Mouse (Mus musculus) ES-Bruce4 (cell line): ENCODE measurements around the gene Tmem40. TPM values are rescaled to one million over a fixed set of nuclear protein-coding genes. Genes with fewer than 3 reads are reported as not detected.

Experiments used
- H3K27ac ChIP-seq: 2 replicates; pipeline ENCODE4 v1.5.1; 2012; ENCODE audit warnings: low read length, inconsistent platforms; ENCODE audit not compliant: insufficient read depth
- H3K27me3 ChIP-seq: 2 replicates; pipeline ENCODE4 v1.6.1; 2012; ENCODE audit warnings: mild to moderate bottlenecking, low read length, inconsistent platforms; ENCODE audit not compliant: control insufficient read depth, poor library complexity, insufficient read depth, severe bottlenecking
- H3K36me3 ChIP-seq: 2 replicates; pipeline ENCODE4 v1.6.1; 2012; ENCODE audit warnings: inconsistent platforms, mild to moderate bottlenecking, low read length, moderate library complexity; ENCODE audit not compliant: control insufficient read depth, poor library complexity, insufficient read depth, severe bottlenecking
- H3K4me1 ChIP-seq: one replicate; pipeline ENCODE4 v1.8.1; 2011; ENCODE audit warnings: low read length; ENCODE audit not compliant: control insufficient read depth, insufficient read depth
- H3K4me3 ChIP-seq: 2 replicates; pipeline ENCODE4 v1.5.1; 2011; ENCODE audit warnings: low read depth, mild to moderate bottlenecking, low read length
- H3K9ac ChIP-seq: 2 replicates; pipeline ENCODE4 v1.6.1; 2012; ENCODE audit warnings: low read depth, mild to moderate bottlenecking, inconsistent platforms; ENCODE audit not compliant: poor library complexity, severe bottlenecking
- H3K9me3 ChIP-seq: replicated peaks from 2 replicates; pipeline ENCODE4 v1.6.1; 2012; ENCODE audit warnings: mild to moderate bottlenecking, low read length, inconsistent platforms; ENCODE audit not compliant: control insufficient read depth, poor library complexity, insufficient read depth, severe bottlenecking
- CTCF ChIP-seq: IDR thresholded peaks from one replicate; pipeline ENCODE4 v1.8.1; 2011; ENCODE audit warnings: low read depth, low read length
- EP300 ChIP-seq: IDR thresholded peaks from 2 replicates; pipeline ENCODE4 v1.6.1; 2011; ENCODE audit warnings: low read depth, low read length; ENCODE audit not compliant: insufficient read depth
- POLR2A ChIP-seq: IDR thresholded peaks from one replicate; pipeline ENCODE4 v1.8.1; 2011; ENCODE audit warnings: low read length; ENCODE audit not compliant: insufficient read depth
- polyA plus RNA-seq: library from polyadenylated mRNA; stranded (reverse); fragments of >200 nt; gene quantifications from 2 replicates; pipeline ENCODE4 v1.2.4, GENCODE M21; 2011; ENCODE audit warnings: low read depth; ENCODE audit not compliant: missing spikeins, insufficient read depth, insufficient read length

Gene Tmem40
- polyA plus RNA-seq, 1 experiment: 12.9 TPM

DNA sequence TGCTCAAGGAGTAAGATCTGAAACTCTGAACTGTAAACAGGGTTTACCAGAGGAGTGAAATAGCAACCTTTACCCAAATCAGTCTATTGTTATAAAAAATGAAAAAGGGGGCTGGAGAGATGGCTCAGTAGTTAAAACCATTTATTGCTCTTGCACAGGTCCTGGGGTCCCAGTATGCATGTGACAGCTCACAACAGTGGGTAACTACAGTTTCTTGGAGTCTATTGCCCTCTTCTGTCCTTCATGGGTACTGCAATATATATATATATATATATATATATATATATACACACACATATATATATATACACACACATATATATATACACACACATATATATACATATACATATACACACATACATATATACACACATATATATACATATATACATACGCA is 10.4 kb upstream of the Tmem40 start:
- no peak overlapping the region for H3K9ac ChIP-seq
- no peak overlapping the region for H3K27ac ChIP-seq
- no peaks in the 10 kb centered on the region for H3K9me3 ChIP-seq
- H3K27me3 ChIP-seq: no peaks in the 10 kb centered on the region
- H3K4me1 ChIP-seq: no peaks in the 10 kb centered on the region
- H3K36me3 ChIP-seq: no peaks in the 10 kb centered on the region
- TF ChIP-seq EP300 (no peak), POLR2A (no peak), CTCF (peak; percentile 12)
- no peak overlapping the region for H3K4me3 ChIP-seq

DNA sequence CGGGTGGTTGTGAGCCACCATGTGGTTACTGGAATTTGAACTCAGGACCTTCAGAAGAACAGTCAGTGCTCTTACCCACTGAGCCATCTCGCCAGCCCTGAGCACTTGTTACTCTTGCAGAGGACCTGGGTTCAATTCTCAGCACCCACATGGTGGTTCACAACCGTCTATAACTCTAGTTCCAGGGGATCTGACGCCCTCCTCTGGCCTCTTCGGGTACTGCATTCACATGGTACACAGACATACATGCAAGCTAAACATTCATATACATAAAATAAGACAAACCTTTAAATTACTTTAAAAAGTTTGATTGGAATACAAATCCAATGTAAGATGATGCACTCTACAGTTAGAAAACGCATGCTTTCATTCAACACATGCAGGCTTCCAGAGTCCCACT is 10.0 kb upstream of the Tmem40 start:
- no peak for TF ChIP-seq POLR2A
- peak; percentile 11 for TF ChIP-seq CTCF
- TF ChIP-seq EP300: no peak
- no peak overlapping the region for H3K9ac ChIP-seq
- no peaks in the 10 kb centered on the region for H3K27me3 ChIP-seq
- H3K4me1 ChIP-seq: peaks cover 4% of the 10 kb centered on the region
- H3K9me3 ChIP-seq: no peaks in the 10 kb centered on the region
- H3K27ac ChIP-seq: no peak overlapping the region
- no peak overlapping the region for H3K4me3 ChIP-seq
- no peaks in the 10 kb centered on the region for H3K36me3 ChIP-seq

DNA sequence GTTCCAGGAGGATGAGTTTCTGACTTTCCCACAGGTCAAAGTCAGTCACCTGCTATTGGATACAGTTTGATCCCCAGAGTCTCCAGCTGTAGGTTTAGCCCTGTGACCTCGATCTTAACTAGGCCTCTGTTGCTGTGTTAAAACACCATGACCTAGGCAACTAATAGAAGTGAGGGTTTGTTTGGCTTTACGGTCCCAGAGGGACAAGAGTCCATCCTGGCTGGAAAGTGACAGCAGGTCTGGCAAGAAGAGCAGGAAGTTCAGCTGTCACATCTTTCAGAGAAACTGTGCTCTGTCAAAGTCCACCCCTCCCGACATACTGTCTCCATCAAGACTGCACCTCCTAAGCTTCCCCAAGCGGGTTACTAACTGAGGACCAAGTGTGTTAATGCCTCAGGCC is 8.6 kb upstream of the Tmem40 start:
- no peak overlapping the region for H3K27ac ChIP-seq
- peaks cover 4% of the 10 kb centered on the region for H3K4me1 ChIP-seq
- no peak overlapping the region for H3K9ac ChIP-seq
- no peaks in the 10 kb centered on the region for H3K9me3 ChIP-seq
- H3K36me3 ChIP-seq: no peaks in the 10 kb centered on the region
- H3K4me3 ChIP-seq: no peak overlapping the region
- no peaks in the 10 kb centered on the region for H3K27me3 ChIP-seq
- no peak for TF ChIP-seq POLR2A
- TF ChIP-seq CTCF: no peak
- TF ChIP-seq EP300: no peak

DNA sequence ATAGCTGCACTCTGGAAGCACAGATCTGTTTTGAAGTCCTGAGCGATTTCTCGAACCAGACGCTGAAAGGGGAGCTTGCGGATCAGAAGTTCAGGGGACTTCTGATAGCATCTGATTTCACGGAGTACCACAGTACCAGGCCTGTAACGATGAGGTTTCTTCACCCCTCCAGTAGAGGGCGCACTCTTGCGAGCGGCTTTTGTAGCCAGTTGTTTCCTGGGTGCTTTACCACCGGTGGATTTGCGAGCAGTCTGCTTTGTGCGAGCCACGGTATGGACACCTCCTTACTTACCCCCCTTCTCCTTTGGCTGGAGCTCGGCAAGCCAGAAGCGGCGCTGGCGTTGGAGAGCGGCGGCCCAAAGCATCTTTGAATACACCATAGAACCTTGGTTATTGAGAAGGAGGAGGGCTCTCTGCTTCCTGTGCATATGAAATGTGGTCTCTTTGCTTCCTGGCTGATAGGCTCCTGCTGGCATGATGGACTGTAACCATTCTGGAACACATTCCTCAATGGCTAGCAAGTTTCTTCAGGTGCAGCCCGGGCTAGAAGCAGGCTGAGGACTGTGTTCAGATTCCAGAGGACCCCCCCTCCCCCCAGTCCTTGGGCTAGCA is 8.0 kb upstream of the Tmem40 start:
- Histone ChIP-seq H3K9me3 (no peaks in the 10 kb centered on the region), H3K27ac (no peak overlapping the region), H3K4me3 (no peak overlapping the region), H3K4me1 (peaks cover 5% of the 10 kb centered on the region), H3K36me3 (no peaks in the 10 kb centered on the region), H3K9ac (no peak overlapping the region), H3K27me3 (no peaks in the 10 kb centered on the region)
- peak; percentile 44 for TF ChIP-seq CTCF
- no peak for TF ChIP-seq POLR2A

DNA sequence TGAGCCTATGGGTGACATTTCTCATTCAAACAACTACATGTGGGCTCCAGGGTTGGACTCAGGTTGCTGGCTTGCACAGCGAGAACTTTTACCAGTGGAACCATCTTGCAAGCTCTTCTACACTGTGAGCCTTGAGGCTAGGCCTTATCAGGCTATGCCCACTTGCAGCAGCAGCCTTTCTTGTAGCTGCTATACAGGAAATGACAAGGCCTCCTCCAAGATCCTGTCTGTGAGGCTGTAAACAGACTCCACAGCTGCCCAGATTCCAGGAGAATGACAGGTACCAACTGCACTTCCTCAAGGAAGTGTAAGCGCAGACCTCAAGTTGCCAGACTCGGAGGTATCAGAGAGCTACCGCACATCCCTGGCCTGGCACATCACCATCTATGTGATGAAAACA is 6.0 kb upstream of the Tmem40 start:
- TF ChIP-seq POLR2A (no peak), EP300 (no peak), CTCF (no peak)
- H3K4me1 ChIP-seq: peaks cover 8% of the 10 kb centered on the region
- H3K4me3 ChIP-seq: no peak overlapping the region
- H3K9me3 ChIP-seq: no peaks in the 10 kb centered on the region
- H3K27me3 ChIP-seq: no peaks in the 10 kb centered on the region
- H3K36me3 ChIP-seq: no peaks in the 10 kb centered on the region
- 0 out of 2 replicates have a peak overlapping the region, but pooled peaks have one; percentile 14 for H3K9ac ChIP-seq
- H3K27ac ChIP-seq: no peak overlapping the region

DNA sequence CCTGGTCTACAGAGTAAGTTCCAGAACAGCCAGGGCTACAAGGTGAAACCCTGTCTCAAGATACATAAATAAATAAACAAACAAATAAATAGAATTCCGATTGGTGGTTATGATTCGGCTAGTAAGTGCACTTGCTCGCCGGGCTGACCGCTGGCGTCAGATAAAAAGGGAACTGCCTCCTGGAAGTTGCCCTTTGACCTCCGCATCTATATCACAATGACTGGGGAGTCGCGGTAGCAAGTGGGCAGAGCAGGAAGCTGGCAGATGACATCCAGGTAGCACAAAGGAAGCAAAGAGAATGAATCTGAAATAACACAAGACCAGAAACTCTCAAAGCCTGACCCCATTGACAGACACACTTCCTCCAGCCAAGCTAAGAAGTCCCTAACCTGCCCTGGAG is 5.1 kb upstream of the Tmem40 start:
- Histone ChIP-seq H3K27me3 (no peaks in the 10 kb centered on the region), H3K9ac (0 out of 2 replicates have a peak overlapping the region, but pooled peaks have one; percentile 18), H3K4me3 (peak overlapping the region; percentile 27; the same call in 1 of the 2 replicates), H3K4me1 (peaks cover 8% of the 10 kb centered on the region), H3K36me3 (no peaks in the 10 kb centered on the region), H3K9me3 (no peaks in the 10 kb centered on the region), H3K27ac (no peak overlapping the region)
- TF ChIP-seq POLR2A (no peak), CTCF (no peak), EP300 (no peak)
